Mouse (Mus musculus) fibroblast of lung, adult 2 months (primary cell): ENCODE results near the gene Mthfd1l.
"Not testable (repeated sequence)": the region's sequence is repeated elsewhere in the genome, so short reads cannot be mapped to it uniquely, and the experiment has no call there.

Experiments
- DNase-seq: peaks from one replicate; pipeline ENCODE4 v3.0.0-alpha.2; 2011; ENCODE audit warnings: low read depth

Mthfd1l gene

DNA sequence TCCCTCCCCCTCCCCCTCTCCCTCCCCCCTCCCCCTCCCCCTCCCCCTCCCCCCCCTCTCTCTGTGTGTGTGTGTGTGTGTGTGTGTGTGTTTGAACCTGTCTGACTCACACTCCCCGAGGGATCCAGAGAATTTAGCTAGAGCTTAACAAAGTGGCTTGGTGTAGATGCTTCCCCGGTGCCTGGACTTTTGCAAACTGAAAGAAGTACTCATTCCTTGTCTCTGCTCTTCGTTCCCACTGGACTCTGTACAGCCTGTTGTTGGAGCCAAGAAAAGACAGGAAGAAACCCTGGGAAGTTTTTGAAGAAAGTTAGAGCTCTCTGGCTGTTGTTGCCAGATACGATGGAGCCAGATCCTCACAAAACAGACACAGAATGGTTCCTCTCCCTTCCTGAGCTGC lies 73.6 kb downstream of the Mthfd1l start:
- DNase-seq: no peak

- DNase-seq: no peak
These were observed 74.7 kb downstream of the Mthfd1l start for GRCm38 (mm10) chr10:4047666-4048065.

DNA sequence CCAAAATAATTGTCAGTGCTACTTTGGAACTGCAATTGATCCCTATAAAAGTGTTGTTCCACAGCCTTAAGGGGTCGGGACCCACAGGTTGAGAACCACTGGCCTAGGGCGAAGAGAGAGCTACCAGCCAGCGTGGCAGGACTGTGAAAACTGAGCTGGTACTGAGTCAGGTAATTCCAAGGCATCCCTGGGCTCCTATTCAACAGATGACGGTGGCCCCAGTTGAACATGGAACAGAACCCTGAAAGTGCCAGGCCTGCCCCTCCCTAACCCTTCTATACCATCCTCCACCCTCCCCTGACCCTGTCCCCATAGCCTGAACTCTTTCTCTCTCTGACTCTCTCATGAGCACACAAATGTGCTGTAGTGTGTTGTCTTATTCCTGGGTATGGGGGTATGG lies 77.3 kb downstream of the Mthfd1l start:
- DNase-seq: no peak

DNA sequence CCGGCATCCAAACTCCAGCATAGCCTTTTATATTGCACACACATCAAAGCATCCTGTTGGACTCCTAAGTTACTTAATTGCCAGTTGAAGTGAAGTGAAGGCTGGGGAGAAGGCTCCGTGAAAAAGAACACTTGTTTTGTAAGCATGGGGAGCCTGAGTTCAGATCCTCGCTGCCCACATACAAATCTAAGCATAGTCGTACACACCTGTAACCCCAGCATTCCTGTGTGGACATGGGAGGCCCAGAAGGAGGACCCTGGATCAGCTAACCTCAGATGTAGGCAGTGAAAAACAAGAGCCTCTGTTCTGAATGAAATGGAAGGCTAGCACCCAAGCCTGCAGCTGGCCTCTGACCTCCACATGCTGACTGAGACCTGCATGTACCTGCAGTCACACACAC lies 79.8 kb downstream of the Mthfd1l start:
- no peak for DNase-seq

- DNase-seq: no peak
These were observed 80.6 kb downstream of the Mthfd1l start for GRCm38 (mm10) chr10:4053278-4054061.

GRCm38 (mm10) chr10:4054589-4054988 lies 81.7 kb downstream of the Mthfd1l start:
- DNase-seq: no peak

GRCm38 (mm10) chr10:4057397-4057796 lies 84.5 kb downstream of the Mthfd1l start:
- no peak for DNase-seq

DNA sequence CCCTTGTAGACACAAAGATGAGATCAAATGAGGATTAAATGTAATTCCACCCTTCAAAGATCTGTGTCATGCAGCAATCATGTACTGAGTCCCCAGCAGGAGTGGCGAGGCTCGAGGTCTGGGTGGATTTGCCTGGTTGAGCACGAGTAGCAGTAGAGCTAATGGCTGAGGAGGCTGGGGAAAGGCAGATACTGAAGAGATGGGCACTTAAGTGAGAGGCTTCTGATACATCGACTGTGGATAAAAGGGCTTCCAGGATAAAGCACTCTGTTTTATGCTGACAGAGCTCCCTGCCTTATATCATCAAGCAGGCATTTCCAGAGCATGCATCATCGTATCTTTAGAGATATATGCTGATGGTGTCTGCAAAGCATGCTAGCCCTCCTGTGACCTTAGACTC lies 84.9 kb downstream of the Mthfd1l start:
- DNase-seq: no peak

DNA sequence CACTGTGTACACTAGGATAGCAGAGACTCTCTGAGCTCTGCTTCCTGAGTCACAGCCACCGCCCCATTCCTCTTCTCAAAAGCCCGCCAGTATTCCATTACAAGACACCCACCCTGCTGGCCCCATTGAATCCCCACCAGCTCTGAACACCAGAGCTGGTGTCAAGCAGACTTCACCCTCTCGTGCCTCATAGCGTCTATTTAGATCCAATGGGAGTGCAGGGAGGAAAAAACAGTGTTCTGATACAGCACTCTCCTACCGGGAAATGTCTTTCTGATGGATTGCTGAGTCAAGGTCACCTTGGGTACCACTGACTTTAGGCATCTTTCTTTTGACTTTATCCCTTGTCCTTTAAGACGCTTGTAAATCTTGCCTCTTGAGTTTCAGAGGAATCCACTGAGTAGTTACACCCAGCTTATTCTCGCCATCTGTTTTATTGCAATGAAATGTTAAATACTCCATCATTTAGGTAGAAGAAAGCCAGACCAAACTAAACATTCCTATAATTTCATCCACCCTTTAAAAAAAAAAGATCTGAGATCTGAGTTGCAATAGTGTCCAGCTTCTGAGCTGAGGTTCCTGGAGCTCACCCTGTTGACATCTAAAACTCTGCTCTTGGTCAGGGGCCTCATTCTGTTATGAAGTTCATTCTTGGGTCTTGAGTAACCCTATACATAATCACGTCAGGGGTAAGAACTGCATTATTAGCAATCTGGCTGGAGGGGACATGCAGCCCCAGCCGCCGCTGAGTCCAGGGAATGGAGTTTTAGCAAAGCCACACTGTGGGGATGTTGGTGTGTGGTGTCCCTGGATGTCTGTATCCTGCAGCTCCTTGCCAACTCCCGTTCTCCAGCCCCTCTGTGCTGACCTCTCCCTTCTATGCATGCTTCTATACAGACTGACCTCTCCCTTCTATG lies 88.4 kb downstream of the Mthfd1l start:
- no peak for DNase-seq

- no peak for DNase-seq
These were observed 90.6 kb downstream of the Mthfd1l start for GRCm38 (mm10) chr10:4063537-4063936.

- no peak for DNase-seq
These were observed 92.6 kb downstream of the Mthfd1l start for GRCm38 (mm10) chr10:4065295-4066084.

DNA sequence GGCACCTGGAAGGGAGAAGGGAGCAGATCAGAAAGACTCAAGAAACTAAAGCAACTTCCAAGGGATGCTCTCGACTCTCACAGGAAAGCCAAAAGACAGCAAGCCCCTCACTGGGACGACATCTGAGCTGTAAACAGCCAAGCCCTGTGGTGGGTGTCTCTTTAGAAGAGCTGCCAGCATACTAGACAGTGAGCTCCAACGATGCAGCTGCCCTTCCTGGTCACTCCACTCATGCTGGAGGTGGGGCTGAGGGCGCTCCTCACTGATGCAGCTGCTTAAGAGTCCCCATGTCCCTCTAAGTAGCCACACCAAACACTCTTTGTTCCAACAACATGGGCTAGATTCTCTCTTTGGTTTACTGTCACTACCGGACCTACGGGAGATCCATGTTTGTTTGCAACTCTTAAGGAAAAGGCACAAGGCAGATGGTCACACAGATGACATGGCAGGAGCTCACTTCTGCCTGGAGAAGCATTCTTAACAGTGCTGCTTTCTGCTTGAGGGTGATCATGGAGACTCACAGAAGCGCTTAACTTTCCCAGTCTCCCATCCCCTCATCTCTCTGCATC lies 96.4 kb downstream of the Mthfd1l start:
- DNase-seq: no peak

- no peak for DNase-seq
These were observed 97.1 kb downstream of the Mthfd1l start for GRCm38 (mm10) chr10:4070061-4070460.

- DNase-seq: no peak
These were observed 98.3 kb downstream of the Mthfd1l start for GRCm38 (mm10) chr10:4071069-4071844.

- DNase-seq: no peak
These were observed 99.0 kb downstream of the Mthfd1l start for GRCm38 (mm10) chr10:4071845-4072345.

DNA sequence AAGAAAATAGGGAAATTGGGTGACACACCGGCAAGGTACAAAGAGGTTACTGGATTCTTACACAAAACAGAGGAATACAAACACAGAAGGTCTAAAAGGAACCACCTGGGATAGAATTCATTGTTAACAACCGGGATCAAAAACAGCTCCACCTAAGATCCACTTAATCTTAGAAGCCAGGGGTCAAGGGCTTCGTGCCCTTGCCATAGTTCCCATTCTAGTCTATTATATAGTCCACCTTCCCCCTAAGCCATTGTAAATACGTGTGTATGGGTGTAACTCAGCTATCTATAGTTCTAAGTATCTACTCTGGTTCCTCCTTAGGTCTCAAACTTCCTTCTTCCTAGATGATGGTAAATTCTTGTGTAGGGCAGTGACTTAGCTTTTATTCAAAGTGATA lies 99.6 kb downstream of the Mthfd1l start:
- DNase-seq: not testable (repeated sequence)

GRCm38 (mm10) chr10:4078220-4078840 lies 105.4 kb downstream of the Mthfd1l start:
- no peak for DNase-seq

GRCm38 (mm10) chr10:4078979-4079630 lies 106.2 kb downstream of the Mthfd1l start:
- no peak for DNase-seq

- peak; percentile 44 for DNase-seq
These were observed 106.8 kb downstream of the Mthfd1l start for GRCm38 (mm10) chr10:4079643-4080244.

DNA sequence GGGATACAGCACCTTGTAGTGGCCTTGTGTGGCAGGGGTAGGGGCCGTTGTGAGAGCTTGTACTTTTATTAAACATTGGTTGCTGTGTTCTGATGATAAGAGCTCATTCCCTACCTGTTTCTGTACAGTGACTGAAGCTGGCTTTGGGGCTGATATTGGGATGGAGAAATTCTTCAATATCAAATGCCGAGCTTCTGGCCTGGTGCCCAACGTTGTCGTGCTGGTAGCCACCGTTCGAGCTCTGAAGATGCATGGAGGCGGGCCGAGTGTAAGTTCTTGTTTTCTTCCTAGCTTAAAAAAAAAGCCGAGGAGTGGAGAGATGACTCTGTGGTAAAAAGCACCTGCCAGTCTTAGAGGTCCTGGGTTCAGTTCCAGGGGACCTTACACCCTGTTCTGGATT lies 110.7 kb downstream of the Mthfd1l start:
- no peak for DNase-seq
